Mouse (Mus musculus): ENCODE results near the gene Sh3gl3.

Sh3gl3 gene

GRCm38 (mm10) chr7:82287242-82287641, 113.6 kb downstream of the Sh3gl3 start:
- peak; percentile 65 for DNase-seq (ENCODE audit: low read depth, low spot score)

DNA sequence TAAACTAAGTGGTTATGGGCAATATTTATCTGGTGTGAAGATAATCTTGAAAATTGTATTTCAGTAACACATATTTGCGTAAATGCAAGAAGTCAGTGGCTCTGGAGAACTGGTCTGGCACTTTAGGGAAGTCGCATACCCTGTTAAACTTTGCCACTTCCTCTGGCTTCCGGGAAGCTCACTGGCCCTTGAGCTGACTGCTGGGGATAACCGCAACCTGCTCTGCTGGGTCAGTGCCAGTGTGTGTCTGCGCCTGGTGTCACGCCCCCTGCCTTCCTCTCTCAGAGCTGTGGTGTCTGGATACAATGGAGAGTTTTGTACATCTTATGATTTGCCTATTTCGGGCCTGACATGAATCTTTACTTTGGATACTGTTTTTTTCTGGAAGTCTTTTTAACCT, 119.8 kb downstream of the Sh3gl3 start:
- DNase-seq (ENCODE audit: low read depth, low spot score) = no peak

DNA sequence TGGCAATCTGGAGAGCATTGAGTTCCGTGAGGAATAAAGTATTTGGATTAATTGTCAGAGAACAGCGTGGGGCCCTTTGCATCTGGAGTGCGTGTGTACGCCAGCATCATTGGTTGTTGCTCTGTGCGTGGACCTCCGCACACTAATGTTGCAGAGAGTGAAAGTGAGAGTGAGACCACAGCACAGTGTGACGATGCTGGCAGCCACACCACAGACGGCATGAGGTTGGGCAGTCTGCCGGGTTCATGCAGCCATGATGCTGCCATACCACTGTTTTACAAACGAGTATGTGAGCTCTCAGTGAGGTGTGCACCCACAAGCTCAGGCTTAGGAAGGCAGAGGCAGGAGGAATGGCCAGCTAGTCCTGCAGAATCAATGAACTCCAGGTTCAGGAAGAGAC, 120.4 kb downstream of the Sh3gl3 start:
- DNase-seq (ENCODE audit: low read depth, low spot score) = no peak

DNA sequence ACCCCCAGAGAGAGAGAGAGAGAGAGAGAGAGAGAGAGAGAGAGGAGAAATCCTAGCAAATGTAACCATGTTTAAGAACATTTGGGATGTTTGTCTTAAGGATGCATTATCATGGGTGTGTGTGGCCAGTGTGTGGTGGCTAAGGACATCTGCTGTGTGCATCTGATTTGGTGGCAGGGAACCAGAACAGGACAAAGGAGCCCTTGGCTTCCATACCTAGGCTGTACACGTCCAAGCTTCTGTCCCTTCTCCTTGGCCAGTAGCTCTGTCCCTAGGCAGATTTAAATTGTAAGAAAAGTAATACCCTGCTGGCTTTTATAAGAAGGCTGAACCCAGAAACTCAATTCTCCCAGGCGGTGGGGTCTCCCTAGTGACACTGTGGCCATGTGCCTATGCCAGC, 121.0 kb downstream of the Sh3gl3 start:
- no peak for DNase-seq (ENCODE audit: low read depth, low spot score)

DNA sequence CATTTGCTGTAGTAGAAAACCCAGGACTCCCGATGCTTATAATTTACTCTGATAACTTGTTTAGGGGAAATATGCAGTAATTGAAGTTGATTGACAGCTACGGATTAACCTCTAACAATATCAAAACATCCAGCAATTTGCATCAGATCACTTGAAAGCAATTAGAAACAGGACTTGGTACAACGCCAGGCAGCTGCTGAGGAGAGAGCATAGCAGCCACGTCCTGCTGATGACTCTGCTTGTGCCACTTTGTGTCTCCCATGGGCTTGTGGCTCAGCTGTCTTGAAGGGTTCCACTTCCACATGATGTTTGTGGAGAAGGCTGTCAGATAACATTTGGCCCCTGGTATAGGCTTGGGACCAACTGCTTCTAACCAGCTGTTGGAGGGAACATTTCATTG, 134.8 kb downstream of the Sh3gl3 start:
- no peak for DNase-seq (ENCODE audit: low read depth, low spot score)

GRCm38 (mm10) chr7:82318515-82318914, 144.9 kb downstream of the Sh3gl3 start:
- DNase-seq (ENCODE audit: low read depth, low spot score) = no peak

- DNase-seq (ENCODE audit: low read depth, low spot score) = no peak
Observed at GRCm38 (mm10) chr7:82326616-82327015, 153.0 kb downstream of the Sh3gl3 start.

DNA sequence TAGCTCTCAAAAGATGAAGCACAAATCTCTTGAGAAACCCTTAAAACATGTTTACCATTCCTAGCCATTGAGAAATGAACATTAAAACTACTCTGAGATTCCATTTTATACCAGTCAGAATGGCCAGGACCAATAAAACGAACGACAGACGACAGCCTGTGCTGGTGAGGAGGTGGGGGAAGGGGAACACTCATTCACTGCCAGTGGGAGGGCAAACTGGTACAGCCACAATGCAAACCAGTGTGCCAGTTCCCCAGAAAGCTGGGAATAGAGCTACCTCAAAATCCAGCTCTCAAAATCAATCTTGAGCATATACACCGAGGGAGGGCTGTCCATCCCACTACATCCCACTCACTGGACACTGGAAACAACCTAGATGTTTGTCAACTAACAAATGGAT, 153.6 kb downstream of the Sh3gl3 start:
- DNase-seq (ENCODE audit: low read depth, low spot score) = no peak

DNA sequence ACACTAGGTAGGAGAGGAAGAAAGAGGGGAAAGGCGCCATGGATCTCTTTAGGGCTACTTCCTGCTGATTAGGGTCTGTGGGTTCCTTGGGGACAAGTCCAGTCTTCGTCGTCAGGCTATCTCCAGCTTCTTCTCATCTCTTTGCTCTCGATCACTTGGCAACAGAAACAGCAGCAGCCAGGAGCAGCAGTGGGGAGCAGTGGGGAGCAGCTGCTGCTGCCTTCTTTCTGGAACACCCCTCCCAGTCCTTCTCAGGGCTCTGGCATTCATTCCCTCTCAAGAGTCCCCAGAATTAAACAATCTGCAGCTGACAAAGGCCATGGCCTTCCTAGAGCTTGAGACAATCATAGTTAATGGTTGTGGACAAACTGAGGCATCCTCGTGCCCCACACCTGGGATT, 154.2 kb downstream of the Sh3gl3 start:
- no peak for DNase-seq (ENCODE audit: low read depth, low spot score)

GRCm38 (mm10) chr7:82329831-82330230, 156.2 kb downstream of the Sh3gl3 start:
- no peak for DNase-seq (ENCODE audit: low read depth, low spot score)

GRCm38 (mm10) chr7:82330860-82331259, 157.2 kb downstream of the Sh3gl3 start:
- no peak for DNase-seq (ENCODE audit: low read depth, low spot score)

GRCm38 (mm10) chr7:82334000-82334399, 160.4 kb downstream of the Sh3gl3 start:
- DNase-seq (ENCODE audit: low read depth, low spot score) = no peak

- DNase-seq (ENCODE audit: low read depth, low spot score) = peak; percentile 43
Observed at GRCm38 (mm10) chr7:82335211-82336121, 161.8 kb downstream of the Sh3gl3 start, which contains the start of gene Adamtsl3. Gene Adamtsl3 (plus strand): TSS chr7:82335694.

DNA sequence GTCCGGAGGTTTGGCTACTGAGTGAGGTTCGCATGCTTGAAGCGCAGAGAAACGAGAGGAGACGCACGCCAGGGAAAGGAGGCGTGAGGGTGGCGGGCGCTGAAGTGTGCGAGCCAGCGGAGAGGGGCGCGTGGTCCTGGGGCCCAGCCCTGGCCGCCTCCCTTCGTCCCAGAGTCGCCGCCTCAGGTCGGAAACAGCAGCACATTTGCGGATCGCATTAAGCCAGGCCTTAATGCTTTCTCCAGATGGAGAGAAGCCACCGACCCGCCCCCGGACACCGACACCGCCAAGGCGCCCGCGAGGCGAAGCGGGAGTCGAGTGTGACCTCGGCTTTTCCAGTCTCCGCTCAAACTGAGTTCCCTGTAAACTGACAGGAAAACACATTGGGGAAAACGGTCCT, 162.5 kb downstream of the Sh3gl3 start:
- peak; percentile 37 for DNase-seq (ENCODE audit: low read depth, low spot score)

- no peak for DNase-seq (ENCODE audit: low read depth, low spot score)
Observed at GRCm38 (mm10) chr7:82338121-82338520, 164.5 kb downstream of the Sh3gl3 start.

- peak; percentile 38 for DNase-seq (ENCODE audit: low read depth, low spot score)
Observed at GRCm38 (mm10) chr7:82338532-82338931, 164.9 kb downstream of the Sh3gl3 start.

DNA sequence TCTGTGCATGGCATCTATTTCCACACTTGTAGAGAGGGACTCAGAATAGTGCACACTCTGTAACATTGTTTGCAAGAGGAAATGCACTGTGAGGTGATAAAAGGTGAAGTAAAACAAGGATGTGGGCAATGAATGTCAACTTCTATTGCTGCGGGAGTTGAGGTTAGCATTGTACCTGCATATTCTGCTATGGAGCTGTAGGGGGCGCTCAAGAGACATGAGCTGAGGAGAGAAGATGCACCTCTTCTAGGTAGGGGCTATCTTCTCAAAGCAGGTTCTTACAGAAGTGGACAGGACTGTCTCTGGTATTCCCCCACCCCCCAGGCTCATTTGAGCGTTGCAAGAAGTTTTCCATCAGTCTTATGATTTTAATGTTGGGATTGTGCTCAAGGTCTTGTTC, 165.6 kb downstream of the Sh3gl3 start:
- DNase-seq (ENCODE audit: low read depth, low spot score) = peak; percentile 46

- DNase-seq (ENCODE audit: low read depth, low spot score) = no peak
Observed at GRCm38 (mm10) chr7:82341476-82341875, 167.8 kb downstream of the Sh3gl3 start.

- DNase-seq (ENCODE audit: low read depth, low spot score) = no peak
Observed at GRCm38 (mm10) chr7:82346706-82347105, 173.1 kb downstream of the Sh3gl3 start.

DNA sequence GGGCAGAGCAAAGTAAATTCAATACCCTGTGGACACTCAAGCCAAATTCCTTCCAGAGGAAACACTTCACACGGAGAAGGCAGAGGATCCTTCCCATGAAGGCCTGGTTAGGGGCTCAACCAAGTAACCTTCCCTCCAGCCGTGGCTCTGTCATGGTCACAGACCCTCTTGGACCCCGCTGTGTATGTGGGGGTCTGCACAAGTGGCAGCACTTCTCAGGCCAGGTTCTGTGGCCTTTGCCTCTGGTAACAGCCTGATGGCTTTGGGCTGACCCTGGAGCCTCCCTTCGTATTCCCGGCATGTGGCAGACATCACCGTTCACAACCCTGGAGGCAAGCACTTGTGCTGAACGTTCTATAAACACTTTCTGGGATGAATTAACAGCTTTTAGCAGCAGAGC, 176.2 kb downstream of the Sh3gl3 start:
- no peak for DNase-seq (ENCODE audit: low read depth, low spot score)

- no peak for DNase-seq (ENCODE audit: low read depth, low spot score)
Observed at GRCm38 (mm10) chr7:82350421-82350820, 176.8 kb downstream of the Sh3gl3 start.

Data from R1 (cell line).